Mouse (Mus musculus): ENCODE data around the gene Itm2b.
A peak's percentile ranks its signal among the peaks of the same experiment; 100 is the strongest.

Gene Itm2b

GRCm38 (mm10) chr14:73368966-73369365, 16.1 kb downstream of the Itm2b start:
- no peak for DNase-seq (ENCODE audit: low spot score)

GRCm38 (mm10) chr14:73368221-73368620, 16.9 kb downstream of the Itm2b start:
- DNase-seq (ENCODE audit: low spot score): no peak

- no peak for DNase-seq (ENCODE audit: low spot score)
Measured at GRCm38 (mm10) chr14:73366278-73366677, 18.8 kb downstream of the Itm2b start.

- no peak for DNase-seq (ENCODE audit: low spot score)
Measured at GRCm38 (mm10) chr14:73363782-73364181, 21.3 kb downstream of the Itm2b start.

GRCm38 (mm10) chr14:73354700-73355099, 30.4 kb downstream of the Itm2b start:
- DNase-seq (ENCODE audit: low spot score): no peak

- DNase-seq (ENCODE audit: low spot score): no peak
Measured at GRCm38 (mm10) chr14:73351118-73351517, 34.0 kb downstream of the Itm2b start.

GRCm38 (mm10) chr14:73350029-73350428, 35.1 kb downstream of the Itm2b start:
- no peak for DNase-seq (ENCODE audit: low spot score)

GRCm38 (mm10) chr14:73349061-73349670, 35.9 kb downstream of the Itm2b start:
- no peak for DNase-seq (ENCODE audit: low spot score)

- no peak for DNase-seq (ENCODE audit: low spot score)
Measured at GRCm38 (mm10) chr14:73347302-73347701, 37.8 kb downstream of the Itm2b start.

- DNase-seq (ENCODE audit: low spot score): no peak
Measured at GRCm38 (mm10) chr14:73345614-73346013, 39.5 kb downstream of the Itm2b start.

- no peak for DNase-seq (ENCODE audit: low spot score)
Measured at GRCm38 (mm10) chr14:73340051-73340755, 44.9 kb downstream of the Itm2b start.

GRCm38 (mm10) chr14:73339615-73340014, 45.5 kb downstream of the Itm2b start:
- DNase-seq (ENCODE audit: low spot score): no peak

GRCm38 (mm10) chr14:73336316-73337080, 48.6 kb downstream of the Itm2b start:
- no peak for DNase-seq (ENCODE audit: low spot score)

GRCm38 (mm10) chr14:73334926-73335805, 49.9 kb downstream of the Itm2b start:
- DNase-seq (ENCODE audit: low spot score): no peak

- no peak for DNase-seq (ENCODE audit: low spot score)
Measured at GRCm38 (mm10) chr14:73333880-73334279, 51.2 kb downstream of the Itm2b start.

- DNase-seq (ENCODE audit: low spot score): no peak
Measured at GRCm38 (mm10) chr14:73331386-73331785, 53.7 kb downstream of the Itm2b start.

GRCm38 (mm10) chr14:73329871-73330270, 55.2 kb downstream of the Itm2b start:
- no peak for DNase-seq (ENCODE audit: low spot score)

GRCm38 (mm10) chr14:73326511-73326910, 58.6 kb downstream of the Itm2b start:
- DNase-seq (ENCODE audit: low spot score): no peak

- peak; percentile 80 for DNase-seq (ENCODE audit: low spot score)
Measured at GRCm38 (mm10) chr14:73325456-73326381, 59.4 kb downstream of the Itm2b start, which contains the start of gene Rb1. TSS of gene Rb1 (minus strand) at chr14:73325822.

GRCm38 (mm10) chr14:73324634-73325455, 60.2 kb downstream of the Itm2b start:
- DNase-seq (ENCODE audit: low spot score): peak; percentile 29

All from urinary bladder, postnatal 25 days (tissue).